ENCODE assay signal across 12 mouse cellular contexts in the genomic region with DNA sequence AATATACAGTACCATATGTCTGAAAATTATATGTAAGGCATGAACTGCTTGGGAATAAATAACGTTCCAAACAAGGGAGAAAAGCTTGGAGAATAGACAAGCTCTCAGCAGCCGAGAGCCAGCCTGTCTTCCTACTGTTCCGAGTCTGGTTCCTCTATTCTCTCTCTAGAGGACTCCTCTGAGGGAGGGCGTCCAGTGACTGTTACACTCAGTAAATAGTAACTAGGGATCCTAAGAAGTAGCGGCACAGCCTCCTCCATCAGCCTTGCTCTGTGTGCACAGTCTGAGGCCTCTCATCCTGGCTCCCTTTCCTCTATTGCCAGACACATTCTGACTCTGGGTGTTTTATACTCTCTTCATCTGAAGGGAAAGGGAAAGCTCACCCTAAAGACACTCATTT.
DNase-seq lines count a peak whose midpoint lies in the region; ATAC-seq lines count a peak whose summit lies in the region.
"Had no signal": no experiment of that assay in that cellular context is flagged by ENCODE, and none has a peak within 500 bp of the region (broad histone marks: within the 10 kb centered on the region; RNA-seq: fewer than 3 reads in every experiment).

No protein-coding gene starts in this region.

- H3K4me2 ChIP-seq in heart, embryonic 13.5 days = no peak overlapping the region
- H3K4me2 ChIP-seq in limb, embryonic 13.5 days (replicated peaks) = no peak overlapping the region
- H3K4me2 ChIP-seq: midbrain, embryonic 12.5 days had no signal

- H3K4me1 ChIP-seq in heart, embryonic 13.5 days = peaks cover 39% of the 10 kb centered on the region
- H3K4me1 ChIP-seq in limb, embryonic 13.5 days = peaks cover 36% of the 10 kb centered on the region

- H3K27ac ChIP-seq in heart, embryonic 13.5 days (replicated peaks) = peak overlapping the region; percentile 55
- H3K27ac ChIP-seq in limb, embryonic 13.5 days = no peak overlapping the region
- H3K27ac ChIP-seq: midbrain, embryonic 12.5 days had no signal

- no peaks in the 10 kb centered on the region for H3K9me3 ChIP-seq in heart, embryonic 13.5 days
- H3K9me3 ChIP-seq in limb, embryonic 13.5 days = no peaks in the 10 kb centered on the region
- H3K9me3 ChIP-seq: midbrain, embryonic 12.5 days had no signal

- no peak for ATAC-seq in heart, embryonic 13.5 days (ENCODE audit: extremely low read depth, insufficient number of reproducible peaks, low FRiP score, low TSS enrichment)
- peak; percentile 38; the same call in 1 of the 2 replicates for ATAC-seq in limb, embryonic 13.5 days (ENCODE audit: low FRiP score, low read depth)
- ATAC-seq: activated CD4-positive, CD25-positive, alpha-beta regulatory T cell, adult 4 months had no signal

- no peak overlapping the region for H3K4me3 ChIP-seq in heart, embryonic 13.5 days
- H3K4me3 ChIP-seq in limb, embryonic 13.5 days = no peak overlapping the region
- H3K4me3 ChIP-seq: midbrain, embryonic 12.5 days had no signal

- DNase-seq in heart, adult 8-10 months (ENCODE audit: low spot score) = no peak
- DNase-seq in retina, postnatal 1 day = peak; percentile 18
- no peak for DNase-seq in retina, embryonic 14.5 days (ENCODE audit: low spot score)
- DNase-seq in cerebellum, postnatal 25 days = no peak
- no peak for DNase-seq in layer of hippocampus, postnatal 36 days
- DNase-seq in thymus, postnatal 14 days = no peak
- DNase-seq: cerebellum, adult 2 months; right cerebral cortex, postnatal 25 days had no signal

- H3K9ac ChIP-seq in heart, embryonic 13.5 days = no peak overlapping the region
- H3K9ac ChIP-seq in limb, embryonic 13.5 days = no peak overlapping the region
- H3K9ac ChIP-seq: midbrain, embryonic 12.5 days had no signal

- H3K27me3 ChIP-seq in heart, embryonic 13.5 days (replicated peaks) = no peaks in the 10 kb centered on the region
- H3K27me3 ChIP-seq in limb, embryonic 13.5 days = no peaks in the 10 kb centered on the region
- H3K27me3 ChIP-seq: midbrain, embryonic 12.5 days had no signal

- 67% methylated on average over 5 of the region's 5 CpGs for WGBS in heart, embryonic 13.5 days
- 64% methylated on average over 5 of the region's 5 CpGs for WGBS in limb, embryonic 13.5 days

- 0 out of 2 replicates have a peak, but pooled peaks cover 3% of the 10 kb centered on the region for H3K36me3 ChIP-seq in heart, embryonic 13.5 days
- H3K36me3 ChIP-seq in limb, embryonic 13.5 days = peaks cover 44% of the 10 kb centered on the region
